Mouse (Mus musculus) layer of hippocampus, postnatal 25 days (tissue): Measurements from ENCODE around the gene Tlr12. TPM values are rescaled to one million over a fixed set of nuclear protein-coding genes. Genes with fewer than 3 reads are reported as not detected.
A peak's percentile ranks its signal among the peaks of the same experiment; 100 is the strongest.
"Not testable (repeated sequence)": the region's sequence is repeated elsewhere in the genome, so short reads cannot be mapped to it uniquely, and the experiment has no call there.

ENCODE experiments used
- DNase-seq, 2 experiments: peaks; one replicate each; pipeline ENCODE4 v3.0.0; 2022; ENCODE audit warnings: mixed read lengths in 2 of 2, low spot score in 1 of 2; ENCODE audit errors: extremely low spot score in 1 of 2
- total RNA-seq, 2 experiments: library from RNA; stranded (reverse); gene quantifications; 2 replicates each; pipeline ENCODE4 v1.2.3; 2021

Gene Tlr12
- total RNA-seq, 2 experiments from 2014 or later, result 0.71 to 0.80 TPM

GRCm38 (mm10) chr4:128621109-128621508 lies 2.7 kb upstream of the Tlr12 start:
- DNase-seq, result no peak

GRCm38 (mm10) chr4:128620572-128620971 lies 2.2 kb upstream of the Tlr12 start:
- no peak for DNase-seq

GRCm38 (mm10) chr4:128618963-128619362 lies 544 bp upstream of the Tlr12 start:
- DNase-seq, result no peak

GRCm38 (mm10) chr4:128617363-128618120 lies 877 bp downstream of the Tlr12 start:
- no peak for DNase-seq

- DNase-seq, result no peak
Observed at GRCm38 (mm10) chr4:128615761-128616160, 2.7 kb downstream of the Tlr12 start.

GRCm38 (mm10) chr4:128613326-128613725 lies 5.1 kb downstream of the Tlr12 start:
- DNase-seq, result peak in 1 of 2 experiments; percentile 46

- DNase-seq, result not testable (repeated sequence)
Observed at GRCm38 (mm10) chr4:128611726-128612125, 6.7 kb downstream of the Tlr12 start.

GRCm38 (mm10) chr4:128610706-128611105 lies 7.7 kb downstream of the Tlr12 start:
- no peak for DNase-seq

- DNase-seq, result peak; percentile 78 to 84
Observed at GRCm38 (mm10) chr4:128609925-128610402, 8.5 kb downstream of the Tlr12 start, which contains the start of gene Zscan20. Gene Zscan20, minus strand, starts transcription at chr4:128610098.

GRCm38 (mm10) chr4:128609276-128609924 lies 9.0 kb downstream of the Tlr12 start:
- no peak for DNase-seq

GRCm38 (mm10) chr4:128607661-128608060 lies 10.8 kb downstream of the Tlr12 start:
- DNase-seq, result no peak

- no peak for DNase-seq
Observed at GRCm38 (mm10) chr4:128606586-128606985, 11.8 kb downstream of the Tlr12 start.

GRCm38 (mm10) chr4:128597801-128598560 lies 20.4 kb downstream of the Tlr12 start:
- DNase-seq, result no peak

GRCm38 (mm10) chr4:128594062-128594461 lies 24.4 kb downstream of the Tlr12 start:
- no peak for DNase-seq

GRCm38 (mm10) chr4:128593286-128593685 lies 25.1 kb downstream of the Tlr12 start:
- DNase-seq, result no peak

GRCm38 (mm10) chr4:128579182-128579581 lies 39.2 kb downstream of the Tlr12 start:
- peak in 1 of 2 experiments; percentile 25 for DNase-seq

- no peak for DNase-seq
Observed at GRCm38 (mm10) chr4:128575811-128576210, 42.6 kb downstream of the Tlr12 start.
